In genomic region chr5:30686781-30687180, GRCm38 (mm10) we compare ENCODE assay signal across 9 mouse cellular contexts. TPM values are rescaled to one million over a fixed set of nuclear protein-coding genes. Genes with fewer than 3 reads are reported as not detected.
DNase-seq lines count a peak whose midpoint lies in the region; ATAC-seq and TF ChIP-seq lines count a peak whose summit lies in the region.
"Had no signal": no experiment of that assay in that cellular context is flagged by ENCODE, and none has a peak within 500 bp of the region (broad histone marks: within the 10 kb centered on the region; RNA-seq: fewer than 3 reads in every experiment).

No protein-coding gene starts in this region.

- no peak overlapping the region for H3K4me3 ChIP-seq in cortical plate, adult 2 months (ENCODE audit: insufficient read depth, low read length)
- H3K4me3 ChIP-seq in heart, embryonic 11.5 days (ENCODE audit: low read depth, low read length): no peak overlapping the region
- H3K4me3 ChIP-seq: embryonic facial prominence, embryonic 12.5 days had no signal

- intact Hi-C loops in left cerebral cortex, postnatal 14 days (cut with DNase I): no loop called here
- intact Hi-C loops in left cerebral cortex, postnatal 10 days (cut with DNase I): no loop called here

- no peaks in the 10 kb centered on the region for H3K4me1 ChIP-seq in cortical plate, adult 2 months (ENCODE audit: control insufficient read depth, insufficient read depth, low read length)
- no peaks in the 10 kb centered on the region for H3K4me1 ChIP-seq in heart, embryonic 11.5 days (ENCODE audit: control insufficient read depth, insufficient read depth, low read length)
- H3K4me1 ChIP-seq: embryonic facial prominence, embryonic 12.5 days had no signal

- no peak overlapping the region for H3K27ac ChIP-seq in cortical plate, adult 2 months (ENCODE audit: insufficient read depth, low read length)
- H3K27ac ChIP-seq in heart, embryonic 11.5 days (ENCODE audit: low read depth, low read length): no peak overlapping the region
- H3K27ac ChIP-seq: embryonic facial prominence, embryonic 12.5 days had no signal

- H3K9me3 ChIP-seq in heart, embryonic 11.5 days (replicated peaks; ENCODE audit: control insufficient read depth, low read length): no peaks in the 10 kb centered on the region
- H3K9me3 ChIP-seq: embryonic facial prominence, embryonic 12.5 days had no signal

- ATAC-seq in megakaryocyte, adult 5-6 weeks (ENCODE audit: poor library complexity, severe bottlenecking): no peak
- ATAC-seq in heart, embryonic 11.5 days (replicated peaks; ENCODE audit: insufficient number of reproducible peaks, low FRiP score, low TSS enrichment): no peak

- no peaks in the 10 kb centered on the region for H3K27me3 ChIP-seq in heart, embryonic 11.5 days (ENCODE audit: control insufficient read depth, insufficient read depth, low read length)
- H3K27me3 ChIP-seq: embryonic facial prominence, embryonic 12.5 days had no signal

- no peaks in the 10 kb centered on the region for H3K36me3 ChIP-seq in heart, embryonic 11.5 days (ENCODE audit: control insufficient read depth, insufficient read depth, low read length)
- H3K36me3 ChIP-seq: embryonic facial prominence, embryonic 12.5 days had no signal

- H3K4me2 ChIP-seq in heart, embryonic 11.5 days: no peak overlapping the region
- H3K4me2 ChIP-seq: embryonic facial prominence, embryonic 12.5 days had no signal

- peak; percentile 79 for TF ChIP-seq CTCF in cortical plate, adult 2 months (IDR thresholded peaks at IDR 0.05; ENCODE audit: extremely low read depth, insufficient read depth, low read length)

- no peak for TF ChIP-seq POLR2A in cortical plate, adult 2 months (IDR thresholded peaks at IDR 0.05; ENCODE audit: extremely low read depth, insufficient read depth, low read length)

- no peak overlapping the region for H3K9ac ChIP-seq in heart, embryonic 11.5 days (ENCODE audit: low read depth, low read length)
- H3K9ac ChIP-seq: embryonic facial prominence, embryonic 12.5 days had no signal

- peak; percentile 68 for DNase-seq in embryo, embryonic 10 days (ENCODE audit: low spot score)
- DNase-seq in embryo, embryonic 9.5 days (ENCODE audit: extremely low spot score): no peak
- DNase-seq in left cerebral cortex, postnatal 14 days (ENCODE audit: low spot score in 2 of 2): peak; percentile 49 to 60
- no peak for DNase-seq in left cerebral cortex, postnatal 10 days (ENCODE audit: extremely low spot score in 1 of 2, low spot score in 2 of 2)
- peak; percentile 38 for DNase-seq in 416B (ENCODE audit: low read depth)

- WGBS in heart, embryonic 11.5 days (ENCODE audit: insufficient replicate concordance): 49% methylated on average over 3 of the region's 3 CpGs

RNA-seq across cellular contexts. Expression of gene Cenpa, which starts 20.2 kb away (rescaled TPM):
- 1 to 10 TPM; 8.1 to 9.5 TPM for total RNA-seq in left cerebral cortex, postnatal 14 days (2021)
- 1 to 10 TPM; 6.1 to 7.6 TPM for total RNA-seq in left cerebral cortex, postnatal 10 days (2021)
- polyA plus RNA-seq in cortical plate, adult 2 months (2012; rRNA removed): 7.1 and 7.6 TPM in 2 replicates
- total RNA-seq in megakaryocyte, adult 5-6 weeks (2015): 190 and 250 TPM in 2 replicates
- 124 and 127 TPM in 2 replicates for total RNA-seq in megakaryocyte, adult 5-6 weeks (2017)
- polyA plus RNA-seq in heart, embryonic 11.5 days (2014; fragmentation: Nextera tagmentation; extraction: Ambion mirVana): 296 and 306 TPM in 2 replicates

RNA-seq across cellular contexts. Expression of gene Dpysl5, which starts 24.6 kb away (rescaled TPM):
- 100 to 1,000 TPM; 102 to 111 TPM for total RNA-seq in left cerebral cortex, postnatal 14 days (2021)
- 100 to 1,000 TPM; 354 to 401 TPM for total RNA-seq in left cerebral cortex, postnatal 10 days (2021)
- polyA plus RNA-seq in cortical plate, adult 2 months (2012; rRNA removed): 16.9 and 18.9 TPM in 2 replicates
- not detected in 2 replicates for total RNA-seq in megakaryocyte, adult 5-6 weeks (2015)
- 0.41 TPM in 1 of 2 replicates, not detected in the other for total RNA-seq in megakaryocyte, adult 5-6 weeks (2017)
- polyA plus RNA-seq in heart, embryonic 11.5 days (2014; fragmentation: Nextera tagmentation; extraction: Ambion mirVana): 2.9 and 3.5 TPM in 2 replicates

RNA-seq across cellular contexts. Expression of gene Slc35f6, which starts 39.0 kb away (rescaled TPM):
- total RNA-seq in left cerebral cortex, postnatal 14 days (2021): 10 to 100 TPM; 32.2 to 37.4 TPM
- total RNA-seq in left cerebral cortex, postnatal 10 days (2021): 10 to 100 TPM; 27.3 to 29.3 TPM
- 57.8 and 60.0 TPM in 2 replicates for polyA plus RNA-seq in cortical plate, adult 2 months (2012; rRNA removed)
- total RNA-seq in megakaryocyte, adult 5-6 weeks (2015): 21.5 and 28.8 TPM in 2 replicates
- 23.9 and 26.0 TPM in 2 replicates for total RNA-seq in megakaryocyte, adult 5-6 weeks (2017)
- 21.6 and 22.9 TPM in 2 replicates for polyA plus RNA-seq in heart, embryonic 11.5 days (2014; fragmentation: Nextera tagmentation; extraction: Ambion mirVana)

Comparison
In these comparisons a context has a peak if more than half of its experiments do, and no peak if none do; other contexts are left out.
1. DNase-seq: peak in embryo, embryonic 10 days (single experiment), left cerebral cortex, postnatal 14 days (2 of 2) and 416B (single experiment); none in embryo, embryonic 9.5 days (single experiment) and left cerebral cortex, postnatal 10 days (0 of 2).
2. RNA of gene Cenpa, which starts 20.2 kb away (total RNA-seq): 124 to 250 TPM in megakaryocyte, adult 5-6 weeks; 8.1 to 9.5 TPM in left cerebral cortex, postnatal 14 days and 6.1 to 7.6 TPM in left cerebral cortex, postnatal 10 days; every median in the first group is over 10 times any median in the second.
3. RNA of gene Dpysl5, which starts 24.6 kb away (total RNA-seq): 354 to 401 TPM in left cerebral cortex, postnatal 10 days and 102 to 111 TPM in left cerebral cortex, postnatal 14 days; 0.41 TPM in megakaryocyte, adult 5-6 weeks; every median in the first group is over 10 times any median in the second.